Comparison of ENCODE assay signal across 12 mouse cellular contexts in the genomic region with DNA sequence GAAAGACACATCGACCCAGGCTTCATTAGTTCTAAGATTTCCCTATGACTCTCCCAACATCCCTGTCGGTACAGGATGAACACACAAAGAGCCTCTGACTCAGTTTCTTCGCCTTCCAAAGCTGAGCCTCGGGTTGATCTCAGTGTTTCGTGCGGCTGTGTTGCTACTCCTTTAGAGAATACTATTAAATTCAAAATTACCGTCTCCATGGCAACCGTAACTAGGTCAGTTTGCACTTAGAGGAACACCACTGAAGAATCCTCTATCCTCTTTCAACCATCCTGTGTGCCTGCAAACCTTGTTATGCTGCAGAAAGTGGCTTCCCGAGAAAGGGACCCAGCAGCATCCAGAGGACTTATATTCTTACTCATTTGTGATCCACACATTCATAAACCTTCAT. TPM values are rescaled to one million over a fixed set of nuclear protein-coding genes. Genes with fewer than 3 reads are reported as not detected.
DNase-seq lines count a peak whose midpoint lies in the region; ATAC-seq lines count a peak whose summit lies in the region.
"Had no signal": no experiment of that assay in that cellular context is flagged by ENCODE, and none has a peak within 500 bp of the region (broad histone marks: within the 10 kb centered on the region; RNA-seq: fewer than 3 reads in every experiment).

No protein-coding gene starts in this region.

- peak; percentile 86 for ATAC-seq in hindbrain, embryonic 14.5 days (ENCODE audit: low FRiP score)
- peak; percentile 74 for ATAC-seq in midbrain, embryonic 13.5 days

- no peak overlapping the region for H3K4me2 ChIP-seq in hindbrain, embryonic 14.5 days (replicated peaks)
- no peak overlapping the region for H3K4me2 ChIP-seq in midbrain, embryonic 13.5 days (replicated peaks)

- H3K9me3 ChIP-seq in hindbrain, embryonic 14.5 days (ENCODE audit: control insufficient read depth, low read length): no peaks in the 10 kb centered on the region
- no peaks in the 10 kb centered on the region for H3K9me3 ChIP-seq in midbrain, embryonic 13.5 days

- WGBS in hindbrain, embryonic 14.5 days: 50% methylated on average over 9 of the region's 9 CpGs
- 43% methylated on average over 9 of the region's 9 CpGs for WGBS in midbrain, embryonic 13.5 days

- no peaks in the 10 kb centered on the region for H3K36me3 ChIP-seq in hindbrain, embryonic 14.5 days (replicated peaks; ENCODE audit: control insufficient read depth, insufficient read depth)
- no peaks in the 10 kb centered on the region for H3K36me3 ChIP-seq in midbrain, embryonic 13.5 days

- no peaks in the 10 kb centered on the region for H3K27me3 ChIP-seq in hindbrain, embryonic 14.5 days (ENCODE audit: control insufficient read depth, insufficient read depth, low read length)
- no peaks in the 10 kb centered on the region for H3K27me3 ChIP-seq in midbrain, embryonic 13.5 days
- H3K27me3 ChIP-seq: CH12.LX had no signal

- peaks cover 14% of the 10 kb centered on the region; the same call in 1 of the 2 replicates for H3K4me1 ChIP-seq in hindbrain, embryonic 14.5 days (replicated peaks; ENCODE audit: control insufficient read depth, insufficient read depth, low read length)
- H3K4me1 ChIP-seq in midbrain, embryonic 13.5 days (replicated peaks): peaks cover 8% of the 10 kb centered on the region

- peak; percentile 28 for DNase-seq in layer of hippocampus, adult 11-12 months (ENCODE audit: low spot score)
- no peak for DNase-seq in layer of hippocampus, postnatal 25 days (ENCODE audit: extremely low spot score in 1 of 2, low spot score in 1 of 2)
- DNase-seq in hindbrain, embryonic 14.5 days (ENCODE audit: low spot score): peak; percentile 77
- DNase-seq in right cerebral cortex, postnatal 4 days: peak; percentile 13
- DNase-seq in liver: no peak
- DNase-seq in adrenal gland, postnatal 10 days: no peak
- DNase-seq in spleen, postnatal 10 days (ENCODE audit: low spot score in 2 of 2): no peak
- DNase-seq: heart, postnatal 4 days; lung, postnatal 14 days had no signal

- H3K4me3 ChIP-seq in hindbrain, embryonic 14.5 days (replicated peaks; ENCODE audit: low read length): no peak overlapping the region
- H3K4me3 ChIP-seq in midbrain, embryonic 13.5 days (replicated peaks): no peak overlapping the region

- peak overlapping the region; percentile 40; the same call in 1 of the 2 replicates for H3K27ac ChIP-seq in hindbrain, embryonic 14.5 days
- peak overlapping the region; percentile 59 for H3K27ac ChIP-seq in midbrain, embryonic 13.5 days

- H3K9ac ChIP-seq in hindbrain, embryonic 14.5 days: no peak overlapping the region
- H3K9ac ChIP-seq in midbrain, embryonic 13.5 days (replicated peaks): no peak overlapping the region

RNA-seq across cellular contexts. Expression of a gene that starts 9.3 kb away (rescaled TPM):
- total RNA-seq in layer of hippocampus, postnatal 25 days (2021): not detected
- polyA plus RNA-seq in hindbrain, embryonic 14.5 days (2014; fragmentation: Nextera tagmentation; extraction: Ambion mirVana): 0.04 and 0.07 TPM in 2 replicates
- 0.05 TPM in 1 of 2 replicates, not detected in the other for polyA plus RNA-seq in midbrain, embryonic 13.5 days (2015; fragmentation: Nextera tagmentation; extraction: Ambion mirVana)
- total RNA-seq in adrenal gland, postnatal 10 days (2021): not detected
- total RNA-seq: CH12.LX; heart, postnatal 4 days had no signal
- polyA plus RNA-seq: testis, adult 2 months had no signal

Comparison
In these comparisons a context has a peak if more than half of its experiments do, and no peak if none do; other contexts are left out.
1. DNase-seq: peak in layer of hippocampus, adult 11-12 months (single experiment), hindbrain, embryonic 14.5 days (single experiment) and right cerebral cortex, postnatal 4 days (single experiment); none in layer of hippocampus, postnatal 25 days (0 of 2), liver (single experiment), adrenal gland, postnatal 10 days (single experiment) and spleen, postnatal 10 days (0 of 2).